Mouse (Mus musculus) MEL (cell line): ENCODE measurements around the gene Ptms. TPM values are rescaled to one million over a fixed set of nuclear protein-coding genes. Genes with fewer than 3 reads are reported as not detected.

ENCODE experiments used
- DNase-seq: peaks from one replicate; pipeline ENCODE4 v3.0.0; 2011; ENCODE audit warnings: low read depth, low spot score
- H3K27ac ChIP-seq: 2 replicates; pipeline ENCODE4 v1.5.1; 2012; ENCODE audit warnings: low read depth, mild to moderate bottlenecking, control low read depth, low read length, moderate library complexity; ENCODE audit not compliant: control insufficient read depth
- H3K27me3 ChIP-seq, 2 experiments: fragments of 150-350 bp in 1 of 2; sonication (generic) in 1 of 2; 2 replicates each; pipeline ENCODE4 v1.6.1; 2012; ENCODE audit warnings: low read length in 2 of 2, mild to moderate bottlenecking in 2 of 2, improper control_type of control experiment in 1 of 2, moderate library complexity in 1 of 2; ENCODE audit not compliant: insufficient read depth in 2 of 2, control insufficient read depth in 1 of 2
- H3K36me3 ChIP-seq, 2 experiments: 2 replicates each; pipeline ENCODE4 v1.6.1; 2012 to 2014; ENCODE audit warnings: low read length in 2 of 2, improper control_type of control experiment in 1 of 2, inconsistent platforms in 1 of 2, mild to moderate bottlenecking in 1 of 2; ENCODE audit not compliant: insufficient read depth in 2 of 2, control insufficient read depth in 1 of 2
- H3K4me1 ChIP-seq, 2 experiments: fragments of 150-350 bp in 1 of 2; sonication (generic) in 1 of 2; 2 replicates each; pipeline ENCODE4 v1.6.1; 2012; ENCODE audit warnings: low read length in 2 of 2, improper control_type of control experiment in 1 of 2, mild to moderate bottlenecking in 1 of 2; ENCODE audit not compliant: insufficient read depth in 2 of 2, control insufficient read depth in 1 of 2
- H3K4me3 ChIP-seq, 2 experiments: fragments of 150-350 bp in 1 of 2; sonication (generic) in 1 of 2; 2 replicates each; pipeline ENCODE4 v1.5.1; 2012; ENCODE audit warnings: low read depth in 2 of 2, low read length in 2 of 2, mild to moderate bottlenecking in 2 of 2, moderate library complexity in 2 of 2, control low read depth in 1 of 2, improper control_type of control experiment in 1 of 2; ENCODE audit not compliant: control insufficient read depth in 1 of 2, insufficient read depth in 1 of 2
- H3K79me2 ChIP-seq: 2 replicates; pipeline ENCODE4 v1.6.1; 2012; ENCODE audit warnings: mild to moderate bottlenecking, low read length, moderate library complexity; ENCODE audit not compliant: control insufficient read depth, poor library complexity, insufficient read depth
- H3K9ac ChIP-seq: 2 replicates; pipeline ENCODE4 v1.6.1; 2012; ENCODE audit warnings: low read depth, mild to moderate bottlenecking, control low read depth, low read length, moderate library complexity; ENCODE audit not compliant: control insufficient read depth, poor library complexity, severe bottlenecking
- H3K9me3 ChIP-seq: fragments of 150-350 bp; sonication (generic); replicated peaks from 2 replicates; pipeline ENCODE4 v1.6.1; 2012; ENCODE audit warnings: mild to moderate bottlenecking, low read length, improper control_type of control experiment, moderate library complexity; ENCODE audit not compliant: insufficient read depth
- BHLHE40 ChIP-seq: IDR thresholded peaks from 2 replicates; pipeline ENCODE4 v1.6.1; 2012; ENCODE audit warnings: low read depth, mild to moderate bottlenecking, inconsistent platforms, low read length, improper control_type of control experiment, borderline replicate concordance
- CHD1 ChIP-seq: IDR thresholded peaks from 2 replicates; pipeline ENCODE4 v1.6.1; 2012; ENCODE audit warnings: low read depth, mild to moderate bottlenecking, inconsistent platforms, low read length, improper control_type of control experiment
- CHD2 ChIP-seq: IDR thresholded peaks from 2 replicates; pipeline ENCODE4 v1.6.1; 2011; ENCODE audit warnings: low read length, improper control_type of control experiment
- CTCF ChIP-seq, 3 experiments: IDR thresholded peaks in 2 of 3; conservative IDR thresholded peaks in 1 of 3; 2 replicates each; pipeline ENCODE4 v1.5.1; 2011 to 2012; ENCODE audit warnings: low read length in 3 of 3, low read depth in 2 of 3, mild to moderate bottlenecking in 2 of 3, improper control_type of control experiment in 1 of 3, inconsistent platforms in 1 of 3, mixed read lengths in 1 of 3, moderate library complexity in 1 of 3; ENCODE audit not compliant: control insufficient read depth in 1 of 3, insufficient read depth in 1 of 3, poor library complexity in 1 of 3, severe bottlenecking in 1 of 3
- E2F4 ChIP-seq: IDR thresholded peaks from 2 replicates; pipeline ENCODE4 v1.6.1; 2011; ENCODE audit warnings: low read depth, low read length, improper control_type of control experiment, borderline replicate concordance
- ELF1 ChIP-seq: IDR thresholded peaks from 2 replicates; pipeline ENCODE4 v1.6.1; 2014; ENCODE audit warnings: low read depth, mild to moderate bottlenecking, inconsistent platforms, low read length, improper control_type of control experiment, moderate library complexity
- GABPA ChIP-seq: IDR thresholded peaks from 2 replicates; pipeline ENCODE4 v1.6.1; 2012; ENCODE audit warnings: low read depth, mild to moderate bottlenecking, inconsistent platforms, low read length, improper control_type of control experiment, moderate library complexity
- GATA1 ChIP-seq: IDR thresholded peaks from 2 replicates; pipeline ENCODE4 v1.6.1; 2011; ENCODE audit warnings: low read depth, low read length, improper control_type of control experiment
- JUND ChIP-seq: IDR thresholded peaks from 2 replicates; pipeline ENCODE4 v1.6.1; 2011; ENCODE audit warnings: low read depth, mild to moderate bottlenecking, improper control_type of control experiment, low read length
- KAT2A ChIP-seq: conservative IDR thresholded peaks from 2 replicates; pipeline ENCODE4 v1.6.1; 2012; ENCODE audit warnings: low read depth, low read length, improper control_type of control experiment, inconsistent platforms
- MAX ChIP-seq: IDR thresholded peaks from 2 replicates; pipeline ENCODE4 v1.6.1; 2011; ENCODE audit warnings: low read length, improper control_type of control experiment
- MAZ ChIP-seq: IDR thresholded peaks from 2 replicates; pipeline ENCODE4 v1.6.1; 2012; ENCODE audit warnings: low read depth, mild to moderate bottlenecking, inconsistent platforms, low read length, improper control_type of control experiment
- MEF2A ChIP-seq: IDR thresholded peaks from 2 replicates; pipeline ENCODE4 v1.6.1; 2014; ENCODE audit warnings: low read depth, mild to moderate bottlenecking, inconsistent platforms, low read length, improper control_type of control experiment; ENCODE audit not compliant: poor library complexity, insufficient replicate concordance, severe bottlenecking; ENCODE audit errors: extremely low read depth
- MXI1 ChIP-seq: IDR thresholded peaks from 2 replicates; pipeline ENCODE4 v1.6.1; 2011; ENCODE audit warnings: mild to moderate bottlenecking, low read depth, low read length, improper control_type of control experiment
- MYB ChIP-seq: IDR thresholded peaks from 2 replicates; pipeline ENCODE4 v1.6.1; 2011; ENCODE audit warnings: mild to moderate bottlenecking, low read depth, low read length, improper control_type of control experiment
- MYC ChIP-seq: IDR thresholded peaks from 2 replicates; pipeline ENCODE4 v1.6.1; 2011; ENCODE audit warnings: low read depth, mild to moderate bottlenecking, low read length, improper control_type of control experiment, moderate library complexity
- NRF1 ChIP-seq: IDR thresholded peaks from 2 replicates; pipeline ENCODE4 v1.6.1; 2014; ENCODE audit warnings: low read depth, mild to moderate bottlenecking, inconsistent platforms, low read length, improper control_type of control experiment, moderate library complexity; ENCODE audit not compliant: poor library complexity, insufficient read depth, severe bottlenecking
- POLR2A ChIP-seq, 2 experiments: IDR thresholded peaks; 2 replicates each; pipeline ENCODE4 v1.6.1; 2011 to 2012; ENCODE audit warnings: low read length in 2 of 2, mild to moderate bottlenecking in 2 of 2, control low read depth in 1 of 2, improper control_type of control experiment in 1 of 2, low read depth in 1 of 2, moderate library complexity in 1 of 2; ENCODE audit not compliant: control insufficient read depth in 1 of 2, insufficient read depth in 1 of 2, poor library complexity in 1 of 2
- POLR2AphosphoS2 ChIP-seq: IDR thresholded peaks from 2 replicates; pipeline ENCODE4 v1.6.1; 2011; ENCODE audit warnings: low read length, improper control_type of control experiment
- POLR2AphosphoS5 ChIP-seq: IDR thresholded peaks from 2 replicates; pipeline ENCODE4 v1.6.1; 2012; ENCODE audit warnings: low read depth, borderline replicate concordance, mild to moderate bottlenecking, inconsistent platforms, low read length, moderate library complexity, mixed read lengths
- RAD21 ChIP-seq: IDR thresholded peaks from 2 replicates; pipeline ENCODE4 v1.6.1; 2011; ENCODE audit warnings: mild to moderate bottlenecking, low read depth, low read length, improper control_type of control experiment
- RCOR1 ChIP-seq: IDR thresholded peaks from 2 replicates; pipeline ENCODE4 v1.6.1; 2012; ENCODE audit warnings: low read depth, mild to moderate bottlenecking, inconsistent platforms, low read length, improper control_type of control experiment
- SIN3A ChIP-seq: IDR thresholded peaks from 2 replicates; pipeline ENCODE4 v1.6.1; 2012; ENCODE audit warnings: low read length, improper control_type of control experiment, inconsistent platforms
- SMC3 ChIP-seq: IDR thresholded peaks from 2 replicates; pipeline ENCODE4 v1.6.1; 2011; ENCODE audit warnings: low read depth, low read length, improper control_type of control experiment
- TBP ChIP-seq: IDR thresholded peaks from 2 replicates; pipeline ENCODE4 v1.8.0; 2011; ENCODE audit warnings: low read depth, low read length, improper control_type of control experiment
- TCF12 ChIP-seq: IDR thresholded peaks from 2 replicates; pipeline ENCODE4 v1.6.1; 2014; ENCODE audit warnings: low read depth, mild to moderate bottlenecking, inconsistent platforms, low read length, improper control_type of control experiment, moderate library complexity
- UBTF ChIP-seq: IDR thresholded peaks from 2 replicates; pipeline ENCODE4 v1.6.1; 2012; ENCODE audit warnings: low read depth, mild to moderate bottlenecking, inconsistent platforms, low read length, improper control_type of control experiment, moderate library complexity, borderline replicate concordance; ENCODE audit not compliant: insufficient read depth
- USF1 ChIP-seq: IDR thresholded peaks from 2 replicates; pipeline ENCODE4 v1.6.1; 2014; ENCODE audit warnings: low read depth, mild to moderate bottlenecking, inconsistent platforms, low read length, improper control_type of control experiment, moderate library complexity
- USF2 ChIP-seq, 2 experiments: IDR thresholded peaks; 2 replicates each; pipeline ENCODE4 v1.6.1; 2011 to 2012; ENCODE audit warnings: improper control_type of control experiment in 2 of 2, low read length in 2 of 2, borderline replicate concordance in 1 of 2, inconsistent platforms in 1 of 2, low read depth in 1 of 2, mild to moderate bottlenecking in 1 of 2; ENCODE audit not compliant: insufficient read depth in 1 of 2
- ZC3H11A ChIP-seq: IDR thresholded peaks from 2 replicates; pipeline ENCODE4 v1.6.1; 2012; ENCODE audit warnings: low read depth, mild to moderate bottlenecking, inconsistent platforms, low read length, improper control_type of control experiment
- ZKSCAN1 ChIP-seq: IDR thresholded peaks from 2 replicates; pipeline ENCODE4 v1.6.1; 2012; ENCODE audit warnings: low read depth, mild to moderate bottlenecking, inconsistent platforms, low read length, improper control_type of control experiment, moderate library complexity
- ZMIZ1 ChIP-seq: IDR thresholded peaks from 2 replicates; pipeline ENCODE4 v1.6.1; 2012; ENCODE audit warnings: low read depth, mild to moderate bottlenecking, inconsistent platforms, low read length, improper control_type of control experiment, moderate library complexity
- polyA plus RNA-seq, 2 experiments: library from polyadenylated mRNA; stranded (reverse) in 1 of 2; unstranded in 1 of 2; fragments of >175 nt in 1 of 2; fragments of >200 nt in 1 of 2; gene quantifications; 2 replicates each; pipeline versions ENCODE4 v1.2.1 to v1.2.4; 2012; ENCODE audit warnings: low replicate concordance in 2 of 2, low read depth in 1 of 2; ENCODE audit not compliant: insufficient read length in 2 of 2, insufficient read depth in 1 of 2, missing spikeins in 1 of 2
- total RNA-seq: library from RNA; depleted of rRNA; stranded (reverse); fragments of 300-350 nt; gene quantifications from 2 replicates; pipeline ENCODE4 v1.2.3, GENCODE M21; 2012

The Ptms gene
- total and polyA plus RNA-seq, 3 experiments: 31.8 to 177 TPM; not detected in 1

DNA sequence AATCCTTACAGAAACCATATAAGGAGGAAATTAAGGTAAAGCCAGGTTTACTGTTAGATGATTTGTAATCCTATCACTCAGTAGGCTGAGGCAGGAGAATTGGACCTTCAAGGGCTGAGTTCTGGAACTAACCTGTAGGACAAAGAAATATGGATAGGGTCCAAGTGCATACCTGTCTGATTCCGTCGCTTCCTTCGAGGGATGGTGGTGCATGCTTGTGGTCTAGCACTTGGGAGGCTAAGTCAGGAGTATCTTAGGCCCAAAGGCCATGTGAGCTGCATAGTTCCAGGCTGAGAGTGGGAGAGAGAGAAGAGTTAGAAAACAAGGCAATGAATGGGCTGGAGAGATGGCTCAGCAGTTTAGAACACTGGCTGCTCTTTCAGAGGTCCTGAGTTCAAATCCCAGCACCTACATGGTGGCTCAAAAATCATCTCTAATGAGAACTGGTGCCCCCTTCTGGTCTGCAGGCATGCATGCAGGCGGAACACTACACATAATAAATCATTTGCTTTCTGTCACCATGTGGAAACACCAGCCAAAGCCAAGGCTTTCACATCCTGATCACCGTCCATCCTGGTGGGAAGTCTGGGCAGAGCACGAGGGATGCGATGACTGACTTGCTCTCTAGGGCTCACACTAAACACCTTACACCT, 46.7 kb upstream of the Ptms start:
- H3K4me1 ChIP-seq: peaks cover 0 to 12% of the 10 kb centered on the region in 2 experiments; a peak in 3 of 4 replicates
- H3K9ac ChIP-seq: peak overlapping the region; percentile 99; the same call in 1 of the 2 replicates

DNA sequence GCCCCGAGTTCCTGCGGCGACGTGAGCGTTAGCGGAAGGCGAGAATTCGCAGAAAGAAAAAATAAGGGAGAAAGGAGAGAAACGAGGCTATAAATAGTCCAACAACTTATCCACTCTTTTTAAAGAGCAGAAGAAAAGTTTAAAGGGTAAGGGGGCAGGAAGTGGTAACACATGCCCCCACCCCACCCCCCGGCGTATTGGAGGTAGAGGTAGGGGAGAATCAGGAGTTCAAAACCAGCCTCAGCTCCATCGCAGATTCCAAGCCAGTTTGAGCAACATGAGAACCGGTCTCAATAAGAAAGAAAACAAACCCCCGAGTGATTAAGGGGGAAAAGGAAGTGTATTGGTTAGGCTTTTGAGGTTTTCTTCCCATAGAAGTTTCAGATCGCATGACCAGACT, 45.8 kb upstream of the Ptms start:
- H3K27me3 ChIP-seq: no peaks in the 10 kb centered on the region
- H3K36me3 ChIP-seq: peaks cover 1 to 18% of the 10 kb centered on the region in 2 experiments; a peak in 2 of 4 replicates
- TF ChIP-seq SIN3A: no peak; the same call in 1 of the 2 replicates
- TF ChIP-seq CHD1: peak; percentile 96
- H3K4me1 ChIP-seq: peaks cover 0 to 12% of the 10 kb centered on the region in 2 experiments; a peak in 3 of 4 replicates
- DNase-seq: peak; percentile 61
- H3K9ac ChIP-seq: peak overlapping the region; percentile 99
- H3K9me3 ChIP-seq: no peaks in the 10 kb centered on the region
- H3K79me2 ChIP-seq: peaks cover 16% of the 10 kb centered on the region
- peak overlapping the region; percentile 75 to 92 for H3K4me3 ChIP-seq
- peak overlapping the region; percentile 94 for H3K27ac ChIP-seq

More for the DNA sequence above, 46.7 kb upstream of the Ptms start:
- DNase-seq: peak; percentile 55
- no peaks in the 10 kb centered on the region for H3K27me3 ChIP-seq
- H3K9me3 ChIP-seq: no peaks in the 10 kb centered on the region
- H3K36me3 ChIP-seq: peaks cover 0 to 18% of the 10 kb centered on the region in 2 experiments; a peak in 2 of 4 replicates
- no peak for TF ChIP-seq MYC
- TF ChIP-seq MAZ: no peak
- TF ChIP-seq E2F4: no peak
- TF ChIP-seq SMC3: peak; percentile 36
- no peak for TF ChIP-seq MAX
- TF ChIP-seq TCF12: 0 out of 2 replicates have a peak, but pooled peaks have one; percentile 7
- TF ChIP-seq USF1: no peak
- no peak for TF ChIP-seq MEF2A
- TF ChIP-seq UBTF: no peak
- TF ChIP-seq ZMIZ1: no peak
- no peak for TF ChIP-seq ZC3H11A
- no peak for TF ChIP-seq USF2 (IDR thresholded peaks at IDR 0.05; ENCODE audit: borderline replicate concordance in 1 of 2, insufficient read depth in 1 of 2, low read depth in 1 of 2, low read length in 2 of 2)
- TF ChIP-seq ELF1: no peak
- no peak for TF ChIP-seq POLR2AphosphoS5
- no peak for TF ChIP-seq MXI1
- no peak for TF ChIP-seq KAT2A
- peak; percentile 45 to 55 (median 54) for TF ChIP-seq CTCF (IDR thresholded peaks at IDR 0.05 in 2 of 3, conservative IDR thresholded peaks at IDR 0.05 in 1 of 3; ENCODE audit: control insufficient read depth in 1 of 3, insufficient read depth in 1 of 3, low read depth in 2 of 3, low read length in 3 of 3, poor library complexity in 1 of 3, severe bottlenecking in 1 of 3)
- TF ChIP-seq RAD21: no peak
- TF ChIP-seq POLR2A (IDR thresholded peaks at IDR 0.05; ENCODE audit: control insufficient read depth in 1 of 2, insufficient read depth in 1 of 2, low read depth in 1 of 2, low read length in 2 of 2, poor library complexity in 1 of 2): 0 out of 4 replicates have a peak, but pooled peaks of 1 of the 2 experiments have one; percentile 26
- no peak for TF ChIP-seq MYB
- TF ChIP-seq BHLHE40: no peak
- no peak for TF ChIP-seq POLR2AphosphoS2
- TF ChIP-seq NRF1: no peak
- no peak for TF ChIP-seq CHD1
- TF ChIP-seq CHD2: no peak
- no peak for TF ChIP-seq RCOR1
- TF ChIP-seq ZKSCAN1: no peak
- TF ChIP-seq GATA1: no peak
- TF ChIP-seq JUND: no peak
- TF ChIP-seq TBP: 0 out of 2 replicates have a peak, but pooled peaks have one; percentile 24
- no peak for TF ChIP-seq SIN3A
- no peak for TF ChIP-seq GABPA
- H3K4me3 ChIP-seq: peak overlapping the region in 1 of 2 experiments; percentile 75; a peak in 2 of 4 replicates
- H3K27ac ChIP-seq: no peak overlapping the region
- H3K79me2 ChIP-seq: peaks cover 16% of the 10 kb centered on the region
